ENCODE assay signal across 17 mouse cellular contexts in the genomic region with DNA sequence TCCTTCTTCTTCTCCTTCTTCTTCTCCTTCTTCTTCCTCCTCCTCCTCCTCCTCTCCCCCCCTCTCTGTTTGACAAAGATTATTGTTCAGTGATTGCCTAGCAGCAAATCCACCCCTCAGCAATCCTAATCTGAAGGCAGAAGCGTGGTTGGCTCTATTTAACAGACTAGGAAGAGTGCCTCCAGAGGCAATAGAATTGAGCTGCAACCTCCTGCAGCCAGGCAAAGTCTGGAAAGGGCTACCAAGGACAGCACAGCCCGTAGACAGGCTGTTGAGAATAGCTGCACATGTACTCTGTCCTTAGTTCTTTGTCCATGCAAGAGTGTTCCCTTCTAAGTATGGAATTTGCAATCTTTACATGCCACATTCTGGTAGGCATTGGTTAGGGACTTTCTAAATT.
DNase-seq lines count a peak whose midpoint lies in the region; ATAC-seq and TF ChIP-seq lines count a peak whose summit lies in the region.
"Had no signal": no experiment of that assay in that cellular context is flagged by ENCODE, and none has a peak within 500 bp of the region (broad histone marks: within the 10 kb centered on the region; RNA-seq: fewer than 3 reads in every experiment).

No protein-coding gene starts in this region.

- DNase-seq in kidney, adult 2 months, result peak; percentile 53
- DNase-seq in CH12.LX (ENCODE audit: extremely low read depth) (peak; percentile 6), R1 (ENCODE audit: low read depth, low spot score) (peak; percentile 12)
- DNase-seq in kidney, postnatal 4 days, result peak; percentile 6 to 8
- no peak for DNase-seq in testis, postnatal 10 days (ENCODE audit: low spot score)
- no peak for DNase-seq in cerebellum, postnatal 25 days
- DNase-seq: cerebellum, adult 9-11 months; layer of hippocampus, adult 9-11 months; liver, postnatal 0 days had no signal

- in situ Hi-C loops in CH12.LX (cut with MboI; ENCODE audit: low pct_ligation_motif_present, low pct_unique_long_range_greater_than_20kb, low sequenced_read_pairs), result no loop called here

- no peak overlapping the region for H3K4me3 ChIP-seq in kidney, adult 2 months (ENCODE audit: insufficient read depth, low read depth, low read length)
- H3K4me3 ChIP-seq in kidney, embryonic 16.5 days (ENCODE audit: low read length), result no peak overlapping the region
- no peak overlapping the region for H3K4me3 ChIP-seq in CH12.LX (replicated peaks in 1 of 3; ENCODE audit: low read depth in 2 of 3, low read length in 2 of 3, poor library complexity in 1 of 3)
- H3K4me3 ChIP-seq: embryonic facial prominence, embryonic 13.5 days; forebrain, embryonic 10.5 days; heart, embryonic 15.5 days; limb, embryonic 15.5 days; neural tube, embryonic 12.5 days had no signal

- no peaks in the 10 kb centered on the region for H3K79me2 ChIP-seq in CH12.LX (replicated peaks; ENCODE audit: control insufficient read depth, extremely low read depth, insufficient read depth, poor library complexity, severe bottlenecking)

- H3K9me3 ChIP-seq in kidney, embryonic 16.5 days (ENCODE audit: low read length), result no peaks in the 10 kb centered on the region
- H3K9me3 ChIP-seq in CH12.LX (replicated peaks; ENCODE audit: low read length), result no peaks in the 10 kb centered on the region
- H3K9me3 ChIP-seq: embryonic facial prominence, embryonic 13.5 days; forebrain, embryonic 10.5 days; heart, embryonic 15.5 days; limb, embryonic 15.5 days; neural tube, embryonic 12.5 days had no signal

- no peak for ATAC-seq in kidney, embryonic 16.5 days (ENCODE audit: low FRiP score, low TSS enrichment)
- ATAC-seq: inflammation-experienced regulatory T-cells, adult 6 months; liver, postnatal 0 days; midbrain, embryonic 16.5 days had no signal

- no peak overlapping the region for H3K9ac ChIP-seq in kidney, embryonic 16.5 days (replicated peaks; ENCODE audit: low read length)
- H3K9ac ChIP-seq in CH12.LX (ENCODE audit: insufficient read depth, low read depth), result no peak overlapping the region
- H3K9ac ChIP-seq: embryonic facial prominence, embryonic 13.5 days; heart, embryonic 15.5 days; limb, embryonic 15.5 days; liver, postnatal 0 days; neural tube, embryonic 12.5 days had no signal

- H3K27me3 ChIP-seq in kidney, adult 2 months (replicated peaks; ENCODE audit: control insufficient read depth, insufficient read depth, low read length), result no peaks in the 10 kb centered on the region
- no peaks in the 10 kb centered on the region for H3K27me3 ChIP-seq in kidney, embryonic 16.5 days (ENCODE audit: insufficient read depth, low read length)
- H3K27me3 ChIP-seq in CH12.LX (replicated peaks), result no peaks in the 10 kb centered on the region
- H3K27me3 ChIP-seq: embryonic facial prominence, embryonic 13.5 days; heart, embryonic 15.5 days; limb, embryonic 15.5 days; neural tube, embryonic 12.5 days had no signal

- H3K4me1 ChIP-seq in kidney, adult 2 months (ENCODE audit: control insufficient read depth, insufficient read depth, low read length), result no peaks in the 10 kb centered on the region
- no peaks in the 10 kb centered on the region for H3K4me1 ChIP-seq in kidney, embryonic 16.5 days (ENCODE audit: insufficient read depth, low read length)
- peaks cover 0 to 8% of the 10 kb centered on the region in 2 experiments; a peak in 2 of 4 replicates for H3K4me1 ChIP-seq in CH12.LX (ENCODE audit: control insufficient read depth in 1 of 2, insufficient read depth in 2 of 2)
- H3K4me1 ChIP-seq: embryonic facial prominence, embryonic 13.5 days; limb, embryonic 15.5 days; neural tube, embryonic 12.5 days had no signal

- no peak for TF ChIP-seq EP300 in CH12.LX (IDR thresholded peaks at IDR 0.05; ENCODE audit: low read length)

- no peak overlapping the region for H3K4me2 ChIP-seq in kidney, embryonic 16.5 days (replicated peaks; ENCODE audit: low read depth, low read length)
- H3K4me2 ChIP-seq in CH12.LX (ENCODE audit: insufficient read depth, low read depth, poor library complexity, severe bottlenecking), result no peak overlapping the region
- H3K4me2 ChIP-seq: embryonic facial prominence, embryonic 13.5 days; heart, embryonic 15.5 days; limb, embryonic 15.5 days; neural tube, embryonic 12.5 days had no signal

- dilution Hi-C loops in CH12.LX (cut with MboI; ENCODE audit: extremely low pct_ligation_motif_present, extremely low pct_unique_long_range_greater_than_20kb, low sequenced_read_pairs), result no loop called here

- H3K36me3 ChIP-seq in kidney, adult 2 months (ENCODE audit: control insufficient read depth, insufficient read depth, low read length), result no peaks in the 10 kb centered on the region
- H3K36me3 ChIP-seq in kidney, embryonic 16.5 days (ENCODE audit: insufficient read depth, low read length), result no peaks in the 10 kb centered on the region
- H3K36me3 ChIP-seq in CH12.LX (replicated peaks in 1 of 2; ENCODE audit: control insufficient read depth in 1 of 2, insufficient read depth in 1 of 2, low read length in 1 of 2), result no peaks in the 10 kb centered on the region
- H3K36me3 ChIP-seq: embryonic facial prominence, embryonic 13.5 days; forebrain, embryonic 10.5 days; heart, embryonic 15.5 days; limb, embryonic 15.5 days; neural tube, embryonic 12.5 days had no signal

- no peak; the same call in none of the 2 replicates for TF ChIP-seq RAD21 in CH12.LX (IDR thresholded peaks at IDR 0.05; ENCODE audit: low read depth, low read length)

- no peak; the same call in 1 of the 2 replicates for TF ChIP-seq CTCF in kidney, adult 2 months (conservative IDR thresholded peaks at IDR 0.05; ENCODE audit: insufficient read depth, insufficient read length, low read depth, low read length)
- peak in 1 of 2 experiments; percentile 26; a peak in 1 of 4 replicates for TF ChIP-seq CTCF in CH12.LX (conservative IDR thresholded peaks at IDR 0.05 in 1 of 2, IDR thresholded peaks at IDR 0.05 in 1 of 2; ENCODE audit: low read depth in 2 of 2, low read length in 2 of 2)

- TF ChIP-seq POLR2A in kidney, adult 2 months (IDR thresholded peaks at IDR 0.05; ENCODE audit: low read depth, low read length), result no peak
- no peak for TF ChIP-seq POLR2A in CH12.LX (IDR thresholded peaks at IDR 0.05; ENCODE audit: low read depth, low read length)

- WGBS in kidney, adult 2 months, result 52% methylated on average over 2 of the region's 2 CpGs
- 45% methylated on average over 2 of the region's 2 CpGs for WGBS in kidney, embryonic 16.5 days

- no peak overlapping the region for H3K27ac ChIP-seq in kidney, adult 2 months (ENCODE audit: insufficient read depth, low read depth, low read length)
- no peak overlapping the region for H3K27ac ChIP-seq in kidney, embryonic 16.5 days (ENCODE audit: low read length)
- H3K27ac ChIP-seq in CH12.LX (ENCODE audit: insufficient read depth, low read depth), result no peak overlapping the region
- H3K27ac ChIP-seq: embryonic facial prominence, embryonic 13.5 days; forebrain, embryonic 10.5 days; heart, embryonic 15.5 days; limb, embryonic 15.5 days; neural tube, embryonic 12.5 days had no signal

TF ChIP-seq in CH12.LX, 34 proteins besides CTCF, POLR2A, EP300 and RAD21:
- TF ChIP-seq IRF4 (IDR thresholded peaks at IDR 0.05; ENCODE audit: low read depth, low read length) (no peak), BHLHE40 (IDR thresholded peaks at IDR 0.05; ENCODE audit: low read depth, low read length) (no peak)

Comparison
In these comparisons a context has a peak if more than half of its experiments do, and no peak if none do; other contexts are left out.
1. DNase-seq: peak in kidney, adult 2 months (single experiment), CH12.LX (single experiment), R1 (single experiment) and kidney, postnatal 4 days (2 of 2); none in testis, postnatal 10 days (single experiment) and cerebellum, postnatal 25 days (0 of 2).